Mouse (Mus musculus) forebrain, embryonic 10.5 days (tissue): ENCODE data around the gene Pcnp. TPM values are rescaled to one million over a fixed set of nuclear protein-coding genes. Genes with fewer than 3 reads are reported as not detected.
"Not testable (repeated sequence)": the region's sequence is repeated elsewhere in the genome, so short reads cannot be mapped to it uniquely, and the experiment has no call there.

Experiments
- DNase-seq: peaks from one replicate; pipeline ENCODE4 v3.0.0-alpha.2; 2017; ENCODE audit warnings: low spot score; ENCODE audit errors: extremely low spot score
- H3K27ac ChIP-seq: fragments of 300-500 bp; sonication (generic); 2 replicates; pipeline ENCODE4 v1.5.1; 2016; ENCODE audit warnings: mild to moderate bottlenecking
- H3K27me3 ChIP-seq: fragments of 300-500 bp; sonication (generic); 2 replicates; pipeline ENCODE4 v1.6.1; 2016; ENCODE audit warnings: mild to moderate bottlenecking; ENCODE audit not compliant: poor library complexity, severe bottlenecking
- H3K36me3 ChIP-seq: fragments of 300-500 bp; sonication (generic); replicated peaks from 2 replicates; pipeline ENCODE4 v1.6.1; 2016; ENCODE audit warnings: mild to moderate bottlenecking, moderate library complexity
- H3K4me1 ChIP-seq: fragments of 300-500 bp; sonication (generic); 2 replicates; pipeline ENCODE4 v1.6.1; 2016
- H3K4me3 ChIP-seq: fragments of 300-500 bp; sonication (generic); 2 replicates; pipeline ENCODE4 v1.5.1; 2016; ENCODE audit warnings: mild to moderate bottlenecking, moderate library complexity
- H3K9me3 ChIP-seq: fragments of 300-500 bp; sonication (generic); 2 replicates; pipeline ENCODE4 v1.6.1; 2016; ENCODE audit warnings: mild to moderate bottlenecking, moderate library complexity
- WGBS: fragments of 180-500 bp; shearing (Covaris S2); methylation state at CpG from one replicate; pipeline ENCODE4 v1.1.7; 2016; 5-methylcytosine and 5-hydroxymethylcytosine counted together
- microRNA-seq: library from miRNA; unstranded; fragments of <30 nt; microRNA quantifications from one replicate; pipeline ENCODE4, GENCODE M21; 2017
- polyA plus RNA-seq: library from polyadenylated mRNA; unstranded; fragments of >200 nt; fragmentation: Nextera tagmentation; extraction: Ambion mirVana; gene quantifications from 2 replicates; pipeline ENCODE4 v1.2.1, GENCODE M21; 2016

Gene Pcnp
- polyA plus RNA-seq, 1 experiment from 2014 or later, result 330 TPM

DNA sequence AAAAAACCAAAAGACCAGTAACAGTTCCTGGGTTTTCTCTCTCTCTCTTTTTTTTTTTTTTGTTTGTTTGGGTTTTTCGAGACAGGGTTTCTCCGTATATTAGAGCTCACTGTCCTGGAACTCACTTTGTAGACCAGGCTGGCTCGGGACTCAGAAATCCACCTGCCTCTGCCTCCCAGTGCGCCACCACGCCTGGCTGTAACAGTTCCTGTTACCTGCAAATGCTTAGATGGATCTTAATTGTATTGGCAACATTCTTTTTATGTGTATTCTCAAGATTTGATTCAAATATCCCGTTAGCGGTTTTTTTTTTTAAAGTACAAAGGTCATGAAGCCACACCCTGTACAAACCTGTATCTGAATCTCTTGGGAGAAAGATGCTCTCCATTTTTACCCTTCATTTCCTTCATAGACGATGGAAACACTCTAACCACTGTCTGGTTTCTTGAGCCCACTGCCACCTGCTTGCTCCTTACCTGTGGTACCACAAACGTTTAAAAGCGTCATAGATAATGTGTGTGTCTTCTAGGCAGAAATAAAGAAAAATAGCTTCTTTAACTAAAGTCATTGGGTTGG is 56.8 kb downstream of the Pcnp start:
- WGBS, result 64% methylated on average over 10 of the region's 10 CpGs
- peak overlapping the region; percentile 99 for H3K4me3 ChIP-seq

DNA sequence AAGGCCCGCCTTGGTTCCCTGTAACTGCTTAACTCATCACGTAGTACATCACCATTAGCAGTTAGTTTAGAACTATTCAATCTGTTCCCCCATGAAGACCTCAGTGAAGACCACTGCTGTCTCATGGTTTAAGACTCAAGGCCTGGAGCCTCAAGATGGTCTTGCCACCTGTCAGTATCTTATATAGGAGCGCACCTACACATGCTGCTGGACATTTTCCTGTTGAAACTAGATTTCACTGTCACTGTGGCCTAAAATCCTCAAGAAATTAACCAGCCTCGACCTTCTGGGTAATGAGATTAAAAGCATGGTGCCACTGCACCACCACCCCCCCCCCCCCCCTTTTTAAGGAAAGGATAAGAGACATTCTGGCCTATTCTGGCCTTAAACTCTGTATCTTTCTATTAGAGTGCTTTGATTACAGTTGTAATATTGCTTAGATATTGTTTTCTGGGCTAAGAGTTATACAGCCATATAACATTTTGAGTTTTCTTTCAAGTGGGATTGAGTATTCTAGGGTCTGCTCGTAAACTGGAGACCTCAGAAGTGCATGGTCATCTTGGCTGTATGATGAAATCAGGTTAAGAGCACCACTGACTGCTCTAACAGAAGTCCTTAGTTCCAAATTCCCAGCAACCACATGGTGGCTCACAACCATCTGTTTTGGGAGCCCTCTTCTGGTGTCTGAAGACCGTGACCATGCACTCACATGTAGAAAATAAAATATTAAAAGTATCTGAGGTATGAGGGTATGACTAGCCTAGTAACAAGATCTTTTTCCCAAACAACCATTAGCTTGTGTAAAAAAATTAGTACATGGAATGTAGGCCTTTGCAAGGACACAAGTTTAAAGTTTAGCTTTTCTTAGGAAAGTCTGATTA is 57.6 kb downstream of the Pcnp start:
- WGBS, result 82% methylated on average over 6 of the region's 6 CpGs
- H3K27me3 ChIP-seq, result no peaks in the 10 kb centered on the region
- no peak overlapping the region for H3K27ac ChIP-seq
- H3K9me3 ChIP-seq, result no peaks in the 10 kb centered on the region
- DNase-seq, result no peak
- peaks cover 52% of the 10 kb centered on the region for H3K4me1 ChIP-seq
- no peak overlapping the region; the same call in 1 of the 2 replicates for H3K4me3 ChIP-seq
- peaks cover 56% of the 10 kb centered on the region for H3K36me3 ChIP-seq

More for the DNA sequence above, 56.8 kb downstream of the Pcnp start:
- DNase-seq, result no peak
- H3K9me3 ChIP-seq, result no peaks in the 10 kb centered on the region
- H3K36me3 ChIP-seq, result peaks cover 52% of the 10 kb centered on the region
- H3K4me1 ChIP-seq, result peaks cover 45% of the 10 kb centered on the region
- no peaks in the 10 kb centered on the region for H3K27me3 ChIP-seq
- H3K27ac ChIP-seq, result peak overlapping the region; percentile 89; the same call in 1 of the 2 replicates

DNA sequence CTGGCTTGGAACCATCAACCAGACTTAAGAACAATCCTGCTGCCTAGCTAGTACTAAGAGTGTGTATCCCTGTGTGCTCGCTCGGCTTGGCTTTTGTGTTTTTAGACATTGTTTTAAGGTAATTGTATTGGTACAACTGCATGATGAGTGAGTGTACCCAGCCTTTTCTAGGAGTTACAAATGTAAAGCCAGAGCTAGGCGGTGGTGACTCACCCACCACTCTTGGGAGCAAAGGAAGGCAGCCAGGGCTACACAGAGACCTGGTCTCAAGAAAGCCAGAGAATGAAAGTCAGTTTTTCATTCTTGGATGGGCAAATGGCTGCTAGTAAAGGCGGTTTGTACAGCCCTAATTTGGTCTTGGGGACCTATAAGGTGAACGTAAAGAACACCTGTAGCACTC is 59.1 kb downstream of the Pcnp start:
- Histone ChIP-seq H3K9me3 (no peaks in the 10 kb centered on the region), H3K27ac (no peak overlapping the region), H3K4me3 (no peak overlapping the region), H3K27me3 (no peaks in the 10 kb centered on the region), H3K4me1 (peaks cover 45% of the 10 kb centered on the region), H3K36me3 (peaks cover 57% of the 10 kb centered on the region)
- DNase-seq, result no peak
- WGBS, result 96% methylated on average over 5 of the region's 5 CpGs

DNA sequence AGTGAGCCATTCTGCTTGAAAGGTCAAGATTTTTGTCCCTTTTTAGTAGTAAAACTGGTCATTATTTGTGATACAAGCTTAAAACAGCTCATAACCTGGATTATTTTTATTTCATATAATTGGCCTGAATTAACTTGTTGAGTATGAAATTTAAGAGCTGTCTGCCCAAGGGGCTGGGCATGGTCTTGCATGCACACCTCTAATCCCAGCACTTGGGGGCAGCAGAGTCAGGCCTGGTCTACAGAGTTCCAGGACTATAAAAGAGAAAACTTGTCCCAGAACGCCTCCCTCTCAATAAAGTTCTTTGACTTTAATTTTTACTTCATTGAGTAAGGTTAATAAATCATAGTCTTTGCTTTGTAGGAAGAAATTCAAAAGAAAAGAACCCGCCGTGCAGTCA is 60.4 kb downstream of the Pcnp start:
- 91% methylated on average over 3 of the region's 3 CpGs for WGBS
- DNase-seq, result no peak
- Histone ChIP-seq H3K27me3 (no peaks in the 10 kb centered on the region), H3K4me3 (peak overlapping the region; percentile 6; the same call in 1 of the 2 replicates), H3K27ac (no peak overlapping the region), H3K4me1 (peaks cover 38% of the 10 kb centered on the region), H3K9me3 (no peaks in the 10 kb centered on the region), H3K36me3 (peaks cover 57% of the 10 kb centered on the region)

DNA sequence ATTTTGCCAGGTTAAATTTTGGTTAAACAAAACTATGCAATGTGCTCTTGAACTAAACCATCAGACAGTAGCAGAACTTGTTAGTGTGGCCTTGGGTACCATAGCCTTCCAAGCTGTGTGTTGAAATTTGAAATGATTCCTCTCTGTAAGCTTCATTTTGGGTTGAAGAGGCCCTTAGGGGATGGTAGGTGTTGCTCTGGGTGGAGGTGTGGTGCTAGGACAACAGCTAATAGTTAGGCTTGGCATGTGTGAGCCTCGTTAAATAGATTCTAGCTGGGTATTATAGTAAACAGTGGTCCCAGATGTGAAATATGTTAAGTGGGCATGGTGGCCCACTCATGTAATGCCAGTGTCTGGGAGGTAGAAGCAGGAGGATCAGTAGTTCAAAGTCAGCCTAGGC is 62.3 kb downstream of the Pcnp start:
- Histone ChIP-seq H3K4me1 (peaks cover 29% of the 10 kb centered on the region), H3K4me3 (peak overlapping the region; percentile 85), H3K27me3 (no peaks in the 10 kb centered on the region), H3K36me3 (peaks cover 52% of the 10 kb centered on the region), H3K27ac (peak overlapping the region; percentile 97), H3K9me3 (no peaks in the 10 kb centered on the region)
- no peak for DNase-seq
- 40% methylated on average over 1 of the region's 1 CpGs for WGBS

DNA sequence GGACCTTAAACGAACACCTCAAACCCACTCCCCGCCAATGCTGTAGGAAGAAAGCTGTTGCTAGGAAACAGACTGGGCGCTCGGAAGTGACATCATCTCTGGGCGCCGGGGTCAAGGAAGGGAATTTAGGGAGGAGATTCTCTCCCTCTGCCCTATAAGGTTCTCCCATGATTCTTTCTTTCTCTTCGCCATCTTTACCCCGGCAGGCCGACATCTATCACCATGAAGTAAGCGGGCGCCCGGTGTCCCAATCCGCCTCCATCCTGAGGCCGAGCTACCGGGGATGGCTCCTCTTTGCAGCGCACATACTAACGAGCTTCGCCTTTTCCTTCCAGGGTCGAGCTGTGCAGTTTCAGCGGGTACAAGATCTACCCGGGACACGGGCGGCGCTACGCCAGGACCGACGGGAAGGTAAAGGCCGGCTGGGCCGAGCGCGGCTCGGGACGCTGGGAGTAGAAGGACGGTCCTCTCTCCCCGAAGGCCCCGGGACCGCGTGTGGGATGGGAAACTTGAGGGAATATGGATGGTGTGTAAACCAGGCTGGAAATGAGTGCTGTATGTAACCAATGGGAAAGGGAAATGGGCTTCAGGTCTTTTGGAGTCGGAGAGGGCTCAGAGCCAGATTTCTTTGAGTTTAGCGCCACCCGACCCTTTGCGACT is 63.2 kb downstream of the Pcnp start, which contains the start of gene Rpl24:
TSS of gene Rpl24 (plus strand) at position 64 of the 660 bp plus-strand sequence.
- DNase-seq, result peak; percentile 95
- Histone ChIP-seq H3K9me3 (no peaks in the 10 kb centered on the region), H3K27me3 (no peaks in the 10 kb centered on the region), H3K4me3 (peak within 1 kb of the TSS; percentile 85), H3K36me3 (peaks cover 43% of the 10 kb centered on the region), H3K27ac (peak within 1 kb of the TSS; percentile 97), H3K4me1 (peaks cover 29% of the 10 kb centered on the region)
- under 1% methylated on average over 42 of the region's 42 CpGs for WGBS

DNA sequence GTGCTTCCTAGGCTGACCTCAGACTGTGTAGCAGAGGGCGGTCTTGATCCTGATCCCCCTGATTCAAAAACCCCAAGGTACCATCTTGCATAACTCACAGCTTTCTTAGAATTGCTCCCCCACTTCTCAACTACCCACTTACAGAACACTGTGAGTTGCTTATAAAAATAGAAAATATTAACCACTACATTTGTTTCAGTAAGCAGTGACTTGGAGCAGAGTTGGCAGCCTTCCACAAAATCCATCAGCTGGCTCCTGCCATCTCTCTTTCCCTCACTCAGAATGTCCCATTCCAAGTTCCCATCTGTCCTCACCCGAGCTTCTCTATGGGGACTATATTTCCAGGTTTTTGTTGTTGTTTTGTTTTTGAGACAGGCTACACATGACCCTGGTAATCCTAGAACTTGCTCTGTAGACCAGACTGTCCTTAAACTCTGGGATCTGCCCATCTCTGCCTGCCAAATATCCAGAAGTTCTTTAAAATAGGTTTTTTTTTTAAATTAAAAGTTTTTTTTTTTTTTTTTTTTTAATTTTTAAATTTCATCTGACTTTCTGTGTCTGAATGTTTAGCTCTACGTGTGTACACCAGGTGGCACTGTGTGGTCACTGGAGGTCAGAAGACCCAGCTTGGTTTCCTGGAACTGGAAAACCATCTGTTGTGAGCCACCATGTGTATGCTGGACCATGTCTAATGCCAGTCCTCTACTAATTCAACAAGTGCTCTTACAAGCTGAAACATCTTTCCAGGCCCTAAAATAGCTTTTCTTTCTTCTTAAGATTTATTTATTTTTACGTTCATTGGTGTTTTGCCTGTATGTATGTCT is 65.2 kb downstream of the Pcnp start:
- H3K27ac ChIP-seq, result no peak overlapping the region
- no peak overlapping the region for H3K4me3 ChIP-seq
- 72% methylated on average over 4 of the region's 4 CpGs for WGBS
- no peaks in the 10 kb centered on the region for H3K9me3 ChIP-seq
- H3K4me1 ChIP-seq, result peaks cover 25% of the 10 kb centered on the region
- no peak for DNase-seq
- peaks cover 23% of the 10 kb centered on the region for H3K36me3 ChIP-seq
- no peaks in the 10 kb centered on the region for H3K27me3 ChIP-seq

DNA sequence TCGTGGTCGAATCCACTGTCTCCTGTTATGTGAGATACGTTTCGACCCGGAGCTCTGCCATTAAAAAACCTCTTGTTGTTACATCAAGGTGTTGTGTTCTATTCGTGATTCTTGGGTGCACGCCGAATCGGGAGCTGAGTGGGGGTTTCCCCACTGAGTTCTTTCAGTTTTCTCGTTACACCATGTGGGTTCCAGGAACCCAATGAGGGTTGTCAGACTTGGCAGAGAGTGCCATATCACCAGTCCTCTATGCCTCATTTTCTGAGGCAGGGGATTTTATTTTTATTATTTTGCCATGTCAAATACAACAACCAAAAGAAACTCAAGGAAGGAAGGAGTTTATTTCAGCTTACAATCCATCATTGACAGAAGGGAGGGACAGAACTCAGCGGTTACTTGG is 66.5 kb downstream of the Pcnp start:
- H3K4me1 ChIP-seq, result peaks cover 15% of the 10 kb centered on the region
- H3K27me3 ChIP-seq, H3K4me3 ChIP-seq, DNase-seq, H3K27ac ChIP-seq, H3K9me3 ChIP-seq: not testable (repeated sequence)
- H3K36me3 ChIP-seq, result peaks cover 11% of the 10 kb centered on the region
- WGBS, result 92% methylated on average over 6 of the region's 11 CpGs

Small RNAs within 50 kb of the gene (microRNA-seq; reads per million reads assigned to microRNA genes)
- gene Gm24047, result not detected

Other genes starting within 250 kb of the Pcnp start
- gene Nfkbiz, start 190.8 kb downstream of the Pcnp start, polyA plus RNA-seq, result 1.4 and 1.8 TPM in 2 replicates
- gene Nxpe3, start 134.5 kb downstream of the Pcnp start, polyA plus RNA-seq, result 1.1 and 1.3 TPM in 2 replicates
- gene Cep97, start 94.9 kb downstream of the Pcnp start, polyA plus RNA-seq, result 17.4 and 18.3 TPM in 2 replicates
- gene Rpl24, start 63.5 kb downstream of the Pcnp start, polyA plus RNA-seq, result 761 and 771 TPM in 2 replicates
- 16.5 and 18.2 TPM in 2 replicates for gene Zbtb11, start 55.9 kb downstream of the Pcnp start, polyA plus RNA-seq
- gene Trmt10c, start 8.1 kb upstream of the Pcnp start, polyA plus RNA-seq, result 33.9 and 35.6 TPM in 2 replicates
- 28.7 and 29.2 TPM in 2 replicates for gene Senp7, start 18.6 kb upstream of the Pcnp start, polyA plus RNA-seq
- 0.05 and 0.15 TPM in 2 replicates for gene Impg2, start 174.6 kb upstream of the Pcnp start, polyA plus RNA-seq